ENCODE assay signal across 8 mouse cellular contexts in the genomic region with DNA sequence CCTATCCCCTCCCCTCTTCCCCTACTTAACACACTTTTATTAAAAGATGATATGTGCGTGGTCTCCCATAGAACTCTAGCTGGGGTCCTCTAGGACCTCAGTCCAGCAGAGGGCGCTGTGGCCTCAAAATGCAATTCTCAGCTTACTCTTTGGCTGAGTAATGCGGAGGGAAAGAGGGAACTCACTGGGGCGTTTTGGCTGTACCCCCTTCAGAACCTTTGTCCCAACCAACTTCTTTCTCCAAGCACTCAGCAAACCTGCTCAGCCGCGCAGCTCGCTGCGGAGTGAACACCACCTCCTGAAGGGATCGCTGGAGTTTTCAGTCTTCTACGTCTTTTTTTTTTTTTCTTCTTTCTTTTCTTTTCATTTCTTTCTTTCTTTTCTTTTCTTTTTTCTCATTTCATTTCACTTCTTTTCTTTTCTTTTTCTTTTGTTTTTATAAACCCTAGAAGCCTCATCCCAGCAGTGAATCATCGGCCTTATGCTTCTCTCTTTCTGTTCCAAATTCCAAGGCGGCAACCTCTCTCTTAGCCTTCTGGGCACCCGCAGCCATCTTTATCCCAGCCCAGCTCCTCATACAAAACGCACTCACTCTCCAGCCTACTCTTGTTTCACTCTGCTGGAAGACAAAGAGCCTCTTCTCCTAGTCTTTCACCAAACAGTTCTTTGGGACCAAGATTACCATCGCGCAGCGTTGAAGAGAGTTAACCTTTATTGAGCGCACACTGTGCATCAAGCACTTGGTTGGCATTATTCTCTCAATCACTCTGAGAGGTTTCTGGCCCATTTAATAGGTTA. TPM values are rescaled to one million over a fixed set of nuclear protein-coding genes. Genes with fewer than 3 reads are reported as not detected.
DNase-seq lines count a peak whose midpoint lies in the region; ATAC-seq lines count a peak whose summit lies in the region.

No protein-coding gene starts in this region.

- no peak overlapping the region for H3K27ac ChIP-seq in intestine, embryonic 16.5 days (ENCODE audit: low read length)
- peak overlapping the region; percentile 81 for H3K27ac ChIP-seq in limb, embryonic 10.5 days
- H3K27ac ChIP-seq in midbrain, embryonic 12.5 days (replicated peaks) = no peak overlapping the region

- DNase-seq in adrenal gland, postnatal 10 days = peak; percentile 93
- DNase-seq in embryo, embryonic 11.5 days (ENCODE audit: low read depth, low spot score) = peak; percentile 90
- DNase-seq in gastrocnemius, postnatal 36 days = peak; percentile 75 to 82
- peak; percentile 98 for DNase-seq in limb, embryonic 10.5 days (ENCODE audit: low spot score)
- peak; percentile 68 for DNase-seq in skeletal muscle tissue, adult 2 months (ENCODE audit: low read depth, low spot score)

- intact Hi-C loops in gastrocnemius, postnatal 36 days (cut with DNase I) = loop anchor here (1.0 kb wide), 1 partner anchor 79 kb away; no protein-coding TSS in a partner anchor

- 16% methylated on average over 18 of the region's 18 CpGs for WGBS in intestine, embryonic 16.5 days
- 15% methylated on average over 18 of the region's 18 CpGs for WGBS in limb, embryonic 10.5 days
- WGBS in midbrain, embryonic 12.5 days = 6% methylated on average over 18 of the region's 18 CpGs

- H3K4me3 ChIP-seq in intestine, embryonic 16.5 days (ENCODE audit: low read length) = peak overlapping the region; percentile 57
- peak overlapping the region; percentile 43 for H3K4me3 ChIP-seq in limb, embryonic 10.5 days
- H3K4me3 ChIP-seq in midbrain, embryonic 12.5 days = peak overlapping the region; percentile 37

- ATAC-seq in intestine, embryonic 16.5 days = peak; percentile 71
- no peak for ATAC-seq in midbrain, embryonic 12.5 days (ENCODE audit: low FRiP score, low read depth)
- no peak for ATAC-seq in activated CD4-positive, CD25-positive, alpha-beta regulatory T cell, adult 4 months

- H3K4me1 ChIP-seq in intestine, embryonic 16.5 days (ENCODE audit: control insufficient read depth, insufficient read depth, low read length) = peaks cover 4% of the 10 kb centered on the region; the same call in 1 of the 2 replicates
- peaks cover 13% of the 10 kb centered on the region for H3K4me1 ChIP-seq in limb, embryonic 10.5 days
- H3K4me1 ChIP-seq in midbrain, embryonic 12.5 days = peaks cover 3% of the 10 kb centered on the region; the same call in 1 of the 2 replicates

- H3K9ac ChIP-seq in intestine, embryonic 16.5 days (ENCODE audit: low read depth, low read length) = peak overlapping the region; percentile 70
- peak overlapping the region; percentile 44; the same call in 1 of the 2 replicates for H3K9ac ChIP-seq in midbrain, embryonic 12.5 days (replicated peaks)

- no peaks in the 10 kb centered on the region for H3K9me3 ChIP-seq in intestine, embryonic 16.5 days (ENCODE audit: control insufficient read depth, low read length)
- H3K9me3 ChIP-seq in limb, embryonic 10.5 days (replicated peaks) = no peaks in the 10 kb centered on the region
- no peaks in the 10 kb centered on the region for H3K9me3 ChIP-seq in midbrain, embryonic 12.5 days

- no peaks in the 10 kb centered on the region for H3K36me3 ChIP-seq in intestine, embryonic 16.5 days (ENCODE audit: control insufficient read depth, insufficient read depth, low read length)
- H3K36me3 ChIP-seq in limb, embryonic 10.5 days = no peaks in the 10 kb centered on the region
- no peaks in the 10 kb centered on the region for H3K36me3 ChIP-seq in midbrain, embryonic 12.5 days

- H3K27me3 ChIP-seq in intestine, embryonic 16.5 days (replicated peaks; ENCODE audit: control insufficient read depth, insufficient read depth, low read length) = no peaks in the 10 kb centered on the region
- no peaks in the 10 kb centered on the region for H3K27me3 ChIP-seq in limb, embryonic 10.5 days (ENCODE audit: low read depth, poor library complexity, severe bottlenecking)
- H3K27me3 ChIP-seq in midbrain, embryonic 12.5 days = peaks cover 6% of the 10 kb centered on the region

- peak overlapping the region; percentile 79 for H3K4me2 ChIP-seq in intestine, embryonic 16.5 days (ENCODE audit: low read depth, low read length)
- H3K4me2 ChIP-seq in midbrain, embryonic 12.5 days (replicated peaks) = peak overlapping the region; percentile 58

RNA-seq across cellular contexts. Expression of gene Gm11627, which starts 6.2 kb away (rescaled TPM):
- under 1 TPM; 0.51 to 0.64 TPM for total RNA-seq in adrenal gland, postnatal 10 days (2021)
- not detected for total RNA-seq in gastrocnemius, postnatal 36 days (2021)
- polyA plus RNA-seq in intestine, embryonic 16.5 days (2015; fragmentation: Nextera tagmentation; extraction: Ambion mirVana) = 14.9 and 15.8 TPM in 2 replicates
- polyA plus RNA-seq in limb, embryonic 10.5 days (2016; fragmentation: Nextera tagmentation; extraction: Ambion mirVana) = 2.5 and 3.3 TPM in 2 replicates
- polyA plus RNA-seq in midbrain, embryonic 12.5 days (2016; fragmentation: Nextera tagmentation; extraction: Ambion mirVana) = 8.3 and 10.5 TPM in 2 replicates
- polyA plus RNA-seq in activated CD4-positive, CD25-positive, alpha-beta regulatory T cell, adult 4 months (2017; shearing (Covaris generic)) = not detected

RNA-seq across cellular contexts. Expression of gene Gpatch8, which starts 16.9 kb away (rescaled TPM):
- total RNA-seq in adrenal gland, postnatal 10 days (2021) = 10 to 100 TPM; 27.6 to 34.7 TPM
- total RNA-seq in gastrocnemius, postnatal 36 days (2021) = 10 to 100 TPM; 20.2 to 24.4 TPM
- 31.7 and 34.5 TPM in 2 replicates for polyA plus RNA-seq in intestine, embryonic 16.5 days (2015; fragmentation: Nextera tagmentation; extraction: Ambion mirVana)
- polyA plus RNA-seq in limb, embryonic 10.5 days (2016; fragmentation: Nextera tagmentation; extraction: Ambion mirVana) = 67.1 and 77.1 TPM in 2 replicates
- polyA plus RNA-seq in midbrain, embryonic 12.5 days (2016; fragmentation: Nextera tagmentation; extraction: Ambion mirVana) = 72.0 and 78.5 TPM in 2 replicates
- 10 to 100 TPM; 54.2 to 55.9 TPM for polyA plus RNA-seq in activated CD4-positive, CD25-positive, alpha-beta regulatory T cell, adult 4 months (2017; shearing (Covaris generic))

RNA-seq across cellular contexts. Expression of gene Fzd2, which starts 31.1 kb away (rescaled TPM):
- 1 to 10 TPM; 6.3 to 7.2 TPM for total RNA-seq in adrenal gland, postnatal 10 days (2021)
- total RNA-seq in gastrocnemius, postnatal 36 days (2021) = 1 to 10 TPM; 1.3 to 2.4 TPM
- 9.4 and 9.8 TPM in 2 replicates for polyA plus RNA-seq in intestine, embryonic 16.5 days (2015; fragmentation: Nextera tagmentation; extraction: Ambion mirVana)
- 54.8 and 59.8 TPM in 2 replicates for polyA plus RNA-seq in limb, embryonic 10.5 days (2016; fragmentation: Nextera tagmentation; extraction: Ambion mirVana)
- polyA plus RNA-seq in midbrain, embryonic 12.5 days (2016; fragmentation: Nextera tagmentation; extraction: Ambion mirVana) = 34.7 and 37.9 TPM in 2 replicates
- not detected for polyA plus RNA-seq in activated CD4-positive, CD25-positive, alpha-beta regulatory T cell, adult 4 months (2017; shearing (Covaris generic))

Comparison
In these comparisons a context has a peak if more than half of its experiments do, and no peak if none do; other contexts are left out.
1. RNA of gene Fzd2, which starts 31.1 kb away (polyA plus RNA-seq): 54.8 to 59.8 TPM in limb, embryonic 10.5 days, 34.7 to 37.9 TPM in midbrain, embryonic 12.5 days and 9.4 to 9.8 TPM in intestine, embryonic 16.5 days; not detected in activated CD4-positive, CD25-positive, alpha-beta regulatory T cell, adult 4 months; every median in the first group is over 10 times any median in the second.
2. Peak in every context shown above with its lines, with median percentiles within 50 percentile points of each other: DNase-seq and H3K4me3 ChIP-seq.